Mouse (Mus musculus) Patski (cell line): ENCODE results near the gene Sumo1. TPM values are rescaled to one million over a fixed set of nuclear protein-coding genes. Genes with fewer than 3 reads are reported as not detected.

Experiments
- ATAC-seq: fragments of 100-300 bp; one replicate; pipeline ENCODE4 v1.8.0; 2021
- CTCF ChIA-PET: fragments of 350-600 bp; sonication (Branson Sonifier 250); formaldehyde crosslinking; loops from one replicate; lab custom pipeline; 2022; ENCODE audit warnings: inconsistent platforms; lab: Charles Lee
- POLR2A ChIA-PET: fragments of 350-600 bp; sonication (Branson Sonifier 250); formaldehyde crosslinking; loops from one replicate; lab custom pipeline; 2022; ENCODE audit warnings: antibody characterized with exemption, inconsistent platforms; lab: Charles Lee
- DNase-seq: peaks from one replicate; pipeline ENCODE4 v3.0.0-alpha.2; 2011; ENCODE audit warnings: low read depth, low spot score
- H3K27me3 ChIP-seq: fragments of 371-371 bp; one replicate; pipeline ENCODE4 v1.5.1; 2021
- CTCF ChIP-seq: fragments of 100-300 bp; IDR thresholded peaks from one replicate; pipeline ENCODE4 v1.5.1; 2021
- in situ Hi-C: fragments of 300-500 bp; cut with MboI; formaldehyde crosslinking; loops from 3 replicates; pipeline ENCODE4 v1.11.1; 2018; ENCODE audit warnings: low pct_unique_long_range_greater_than_20kb, mixed read lengths
- polyA plus RNA-seq: library from polyadenylated mRNA; unstranded; gene quantifications from one replicate; pipeline ENCODE4 v1.2.3, GENCODE M21; 2021

The Sumo1 gene
- polyA plus RNA-seq, 1 experiment from 2014 or later: 173 TPM

DNA sequence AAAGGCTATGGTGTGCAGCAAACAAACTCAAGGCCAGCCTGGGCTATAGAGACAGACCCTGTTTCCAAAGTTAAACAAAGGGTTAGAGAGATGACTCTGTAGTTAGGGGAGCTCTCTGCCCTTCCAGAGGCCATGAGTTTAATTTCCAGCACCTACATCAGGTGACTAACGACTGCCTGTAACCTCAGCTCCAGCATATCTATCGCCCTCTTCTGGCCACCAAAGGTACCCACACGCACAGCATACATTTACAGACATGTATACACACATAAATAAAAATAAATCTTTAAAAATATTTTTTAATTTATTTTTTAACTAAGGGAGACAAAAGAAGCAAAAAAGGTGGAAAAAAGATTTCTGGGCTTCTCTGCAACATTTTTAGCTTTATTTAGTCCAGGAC is 59.7 kb downstream of the Sumo1 start:
- in situ Hi-C loops: no loop called here
- peak; percentile 55 for TF ChIP-seq CTCF
- ATAC-seq: no peak

DNA sequence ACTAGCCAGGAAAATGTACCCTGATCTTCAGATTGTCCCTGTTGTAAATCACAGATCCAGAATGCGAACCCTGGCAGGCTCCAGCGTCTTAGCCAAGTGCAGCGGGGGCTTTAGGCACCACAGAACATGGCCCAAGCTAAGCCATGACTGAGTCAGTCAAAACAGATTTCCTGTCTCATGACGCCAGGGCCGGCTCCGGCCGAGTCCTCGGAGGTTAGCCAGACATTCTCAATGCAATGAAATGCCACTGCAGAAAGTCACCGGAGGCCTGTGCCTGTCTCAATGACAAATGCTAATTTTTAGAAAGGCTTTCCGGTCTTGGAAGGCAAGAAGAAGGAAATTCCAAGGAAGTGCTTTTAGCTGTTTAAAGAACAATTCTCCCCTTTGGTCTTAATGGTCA is 60.7 kb downstream of the Sumo1 start:
- in situ Hi-C loops: no loop called here
- ATAC-seq (no peak), DNase-seq (no peak)
- no peaks in the 10 kb centered on the region for H3K27me3 ChIP-seq
- ChIA-PET POLR2A (no interaction called here), CTCF (no interaction called here)
- TF ChIP-seq CTCF: no peak

More for the DNA sequence above, 59.7 kb downstream of the Sumo1 start:
- no peaks in the 10 kb centered on the region for H3K27me3 ChIP-seq
- DNase-seq: no peak
- POLR2A ChIA-PET: no interaction called here
- CTCF ChIA-PET: interaction anchor here (1.1 kb wide), 1 partner anchor 294 kb away, joined by 3 read pairs; no protein-coding TSS in a partner anchor

DNA sequence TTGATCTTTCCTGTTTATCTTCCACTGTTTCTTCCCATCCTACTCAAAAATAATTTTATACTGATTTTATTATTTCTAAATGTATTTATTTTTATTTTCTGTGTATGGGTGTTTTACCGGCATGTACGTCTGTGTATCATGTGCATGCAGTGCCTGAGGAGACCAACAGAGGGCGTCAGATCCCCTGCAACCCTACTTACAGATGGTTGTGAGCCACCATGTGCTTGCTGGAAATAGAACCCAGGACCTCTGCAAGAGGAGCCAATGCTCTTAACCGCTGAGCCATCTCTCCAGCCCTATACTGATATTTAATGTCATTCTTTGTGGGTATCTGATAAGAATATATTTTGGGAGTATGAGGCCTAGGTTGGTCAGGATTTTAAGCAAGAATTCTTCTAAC is 61.2 kb downstream of the Sumo1 start:
- in situ Hi-C loops: no loop called here
- POLR2A ChIA-PET: no interaction called here
- ATAC-seq (no peak), DNase-seq (no peak)
- no peaks in the 10 kb centered on the region for H3K27me3 ChIP-seq
- peak; percentile 59 for TF ChIP-seq CTCF
- CTCF ChIA-PET: no interaction called here

DNA sequence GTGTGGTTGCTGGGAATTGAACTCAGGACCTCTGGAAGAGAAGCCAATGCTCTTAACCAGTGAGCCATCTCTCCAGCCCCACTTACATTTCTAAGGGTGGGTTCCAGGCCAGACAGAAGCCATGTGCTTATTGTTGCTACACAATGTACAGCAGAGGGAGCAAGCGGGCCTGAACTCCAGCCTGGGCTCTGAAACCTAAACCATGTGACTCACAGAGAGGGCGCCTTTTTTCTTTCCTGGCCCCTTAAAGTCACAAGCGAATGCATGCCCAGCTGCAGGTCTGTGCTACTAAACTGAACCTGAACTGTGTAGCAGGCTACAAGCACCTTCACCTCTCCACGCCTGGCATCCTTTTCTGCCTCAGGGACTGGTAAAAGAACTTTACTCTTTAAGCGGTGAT is 61.7 kb downstream of the Sumo1 start:
- DNase-seq: no peak
- no peak for ATAC-seq
- peak; percentile 21 for TF ChIP-seq CTCF
- no peaks in the 10 kb centered on the region for H3K27me3 ChIP-seq
- POLR2A ChIA-PET: interaction anchor here (1.4 kb wide), 1 partner anchor 372 kb away, joined by 3 read pairs; the partner anchor contains the start of gene Als2
- CTCF ChIA-PET: no interaction called here
- in situ Hi-C loops: no loop called here

DNA sequence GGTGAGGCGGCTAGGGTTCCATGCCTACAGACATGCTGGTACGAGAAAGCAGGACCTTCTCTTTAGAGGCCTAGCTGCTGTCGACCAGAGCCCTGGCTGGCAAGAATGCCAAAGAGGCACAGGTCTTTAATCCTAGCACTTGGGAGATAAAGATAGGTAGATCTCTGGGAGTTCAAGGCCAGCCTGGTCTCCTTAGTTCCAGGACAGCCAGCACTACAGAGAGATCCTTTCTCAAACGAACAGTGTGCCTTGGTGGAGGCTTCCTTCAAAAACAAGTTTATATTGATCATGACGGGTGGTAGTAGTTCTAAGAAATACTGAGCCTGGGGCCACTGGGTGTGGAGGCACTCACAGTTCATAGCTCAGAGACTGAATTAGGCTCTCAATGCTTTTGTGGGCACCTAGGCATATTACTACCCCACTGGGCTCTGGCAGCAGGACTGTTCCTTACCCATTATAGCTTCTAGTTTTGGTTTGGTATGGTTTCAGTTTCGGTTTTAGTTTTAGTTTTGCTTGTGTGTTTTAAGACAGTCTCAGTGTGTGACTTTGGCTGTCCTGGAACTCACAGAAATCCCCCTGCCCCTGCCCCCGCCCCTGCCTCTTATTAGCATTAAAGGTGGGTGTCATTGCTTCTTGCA is 62.4 kb downstream of the Sumo1 start:
- DNase-seq (no peak), ATAC-seq (no peak)
- in situ Hi-C loops: no loop called here
- CTCF ChIA-PET: no interaction called here
- no peak for TF ChIP-seq CTCF
- POLR2A ChIA-PET: interaction anchor here (1.4 kb wide), 1 partner anchor 371 kb away, joined by 3 read pairs; the partner anchor contains the start of gene Als2
- no peaks in the 10 kb centered on the region for H3K27me3 ChIP-seq

DNA sequence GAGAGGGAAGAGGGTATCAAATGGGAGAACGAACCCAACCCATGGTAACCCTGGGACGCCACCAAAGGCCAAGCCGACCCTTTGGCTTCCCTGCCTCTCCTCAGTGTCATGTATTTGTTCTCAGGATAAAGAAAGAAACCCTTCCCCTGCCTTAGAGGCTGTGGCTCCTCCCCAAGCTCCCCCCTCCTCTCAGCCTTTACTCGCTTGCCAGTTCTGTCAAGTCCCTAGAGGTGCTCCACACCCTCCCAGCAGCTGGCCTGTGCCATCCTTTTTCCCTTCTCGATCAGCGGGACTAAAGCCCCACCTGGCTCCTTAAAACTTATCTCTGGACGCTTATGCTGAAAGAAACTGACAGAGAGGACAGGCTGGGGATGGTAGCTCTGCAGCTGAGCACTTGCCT is 63.6 kb downstream of the Sumo1 start:
- ChIA-PET CTCF (interaction anchor here (1.2 kb wide), 1 partner anchor 9 kb away, joined by 4 read pairs; no protein-coding TSS in a partner anchor), POLR2A (no interaction called here)
- no peak for TF ChIP-seq CTCF
- ATAC-seq (no peak), DNase-seq (no peak)
- in situ Hi-C loops: no loop called here
- H3K27me3 ChIP-seq: peaks cover under 1% of the 10 kb centered on the region

DNA sequence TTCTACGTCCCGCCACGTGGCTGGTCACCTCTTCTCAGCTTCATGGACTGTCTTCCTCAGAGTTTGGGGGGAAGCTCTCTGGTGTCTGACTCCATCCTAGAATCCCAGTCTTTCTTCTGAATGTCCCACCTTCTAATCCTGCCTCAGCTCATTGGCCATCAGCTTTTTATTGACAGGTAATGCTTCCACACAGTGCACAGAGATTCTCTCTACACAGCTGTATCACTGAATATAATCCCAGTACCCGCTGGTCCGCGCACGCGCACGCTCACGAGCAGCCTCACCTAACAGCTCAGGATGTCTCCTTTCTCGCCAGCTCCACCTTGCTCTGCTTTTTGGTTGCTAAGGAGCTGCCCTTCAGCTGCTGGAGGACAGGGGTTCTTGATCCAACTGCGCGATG is 64.2 kb downstream of the Sumo1 start:
- in situ Hi-C loops: no loop called here
- ChIA-PET CTCF (interaction anchor here (0.6 to 1.2 kb wide), 2 partner anchors 8 to 408 kb away, joined by 4 read pairs; no protein-coding TSS in a partner anchor), POLR2A (no interaction called here)
- ATAC-seq: no peak
- peaks cover 4% of the 10 kb centered on the region for H3K27me3 ChIP-seq
- no peak for TF ChIP-seq CTCF
- DNase-seq: no peak

DNA sequence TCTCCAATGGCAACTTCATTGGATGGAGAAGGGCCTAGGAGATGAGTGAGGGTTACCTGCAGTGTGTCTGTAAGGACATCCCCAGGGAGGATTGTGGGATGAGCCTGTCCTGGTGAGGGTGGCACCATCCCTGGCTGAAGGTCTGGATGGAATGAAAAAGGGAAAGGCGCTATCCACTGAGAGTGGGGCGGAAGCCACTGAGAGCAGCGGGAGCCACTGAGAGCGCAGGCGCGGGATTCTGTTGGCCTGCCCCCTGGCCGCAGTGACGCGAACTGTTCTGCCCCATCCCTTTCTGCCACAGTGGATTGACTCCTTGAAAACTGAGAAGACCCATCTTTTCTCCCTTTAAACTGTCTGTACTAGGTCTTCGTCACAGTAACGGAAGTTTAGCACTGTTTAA is 66.7 kb downstream of the Sumo1 start:
- H3K27me3 ChIP-seq: peaks cover 4% of the 10 kb centered on the region
- CTCF ChIA-PET: interaction anchor here (1.1 kb wide), 1 partner anchor 287 kb away, joined by 4 read pairs; no protein-coding TSS in a partner anchor
- POLR2A ChIA-PET: no interaction called here
- in situ Hi-C loops: no loop called here
- no peak for DNase-seq
- ATAC-seq: no peak
- TF ChIP-seq CTCF: no peak

DNA sequence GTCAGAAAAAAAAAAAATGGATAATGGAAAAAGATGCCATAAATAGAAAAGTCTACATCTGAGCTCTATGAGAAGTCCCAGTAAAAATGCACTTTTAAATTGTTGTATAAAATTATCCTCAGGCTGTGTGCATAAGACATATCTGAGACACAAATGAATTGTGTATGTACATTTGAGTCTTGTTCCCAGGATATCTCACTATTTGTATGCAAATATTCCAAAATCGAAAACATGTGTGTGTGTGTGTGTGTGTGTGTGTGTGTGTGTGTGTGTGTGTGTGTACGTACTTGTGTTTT is 67.3 kb downstream of the Sumo1 start:
- POLR2A ChIA-PET: no interaction called here

DNA sequence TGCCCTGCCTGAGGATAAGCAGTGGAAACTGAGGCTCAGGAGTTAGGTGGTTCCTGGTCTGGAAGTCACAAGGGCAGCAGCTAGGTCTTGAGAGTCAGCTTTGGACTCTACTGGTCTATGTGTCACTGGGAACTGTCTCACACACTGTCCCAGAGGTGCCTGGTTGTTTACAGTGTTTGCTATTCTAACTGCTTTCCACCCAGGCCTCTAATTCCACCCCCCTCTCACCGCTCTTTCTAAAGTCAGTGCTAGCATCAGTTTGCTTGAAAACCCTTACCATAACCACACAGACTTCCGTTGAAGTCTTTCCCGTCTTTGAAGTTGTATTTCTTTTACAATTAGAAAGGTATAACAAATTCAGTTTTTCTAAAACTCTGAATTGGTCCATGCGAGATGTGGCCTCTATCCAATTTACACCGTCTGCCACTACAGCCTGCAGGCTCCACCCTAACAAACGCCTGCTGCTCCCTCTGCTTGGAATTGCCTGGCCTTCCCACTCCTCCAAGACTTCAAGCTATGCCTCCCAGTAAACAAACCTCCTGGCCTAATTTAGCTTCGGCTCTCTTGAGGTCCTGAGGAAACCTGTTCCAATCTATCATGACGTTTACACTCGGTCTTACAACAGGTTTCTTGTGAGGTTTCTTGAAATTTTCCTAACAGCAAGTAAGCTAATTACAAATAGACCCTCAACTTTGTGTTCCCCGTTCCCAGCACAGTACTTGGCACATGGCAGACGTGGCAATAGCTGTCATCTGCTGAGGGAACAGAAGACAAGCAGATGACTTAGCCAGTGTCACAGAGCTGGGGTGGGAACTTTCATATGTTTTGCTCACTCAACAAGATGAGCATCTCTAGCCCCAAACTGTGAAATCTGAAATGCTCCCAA is 67.9 kb downstream of the Sumo1 start:
- in situ Hi-C loops: no loop called here

More for the DNA sequence above, 67.3 kb downstream of the Sumo1 start:
- no peak for DNase-seq
- H3K27me3 ChIP-seq: peaks cover 4% of the 10 kb centered on the region
- no peak for ATAC-seq
- in situ Hi-C loops: no loop called here
- CTCF ChIA-PET: interaction anchor here (1.1 kb wide), 1 partner anchor 286 kb away, joined by 4 read pairs; no protein-coding TSS in a partner anchor
- no peak for TF ChIP-seq CTCF

DNA sequence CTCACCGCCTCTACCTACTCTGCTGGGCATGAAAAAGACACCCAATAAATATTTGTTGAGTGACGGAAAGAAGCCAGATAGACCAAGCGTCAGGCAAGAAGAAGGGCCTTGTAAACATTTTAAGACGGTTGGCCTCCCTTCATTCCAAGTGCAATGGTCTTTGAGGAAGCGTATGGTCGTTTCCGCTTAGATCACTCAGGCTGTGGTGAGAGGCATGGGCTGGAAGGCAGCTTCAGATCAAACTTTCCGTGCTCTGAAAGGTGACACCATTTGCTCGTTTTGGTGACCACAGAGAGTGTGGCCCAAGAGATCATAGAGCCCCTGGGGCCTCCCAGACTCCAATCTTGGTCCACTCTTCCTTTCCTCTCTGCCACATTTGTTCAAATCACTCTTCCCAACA is 75.0 kb downstream of the Sumo1 start:
- CTCF ChIA-PET: no interaction called here
- DNase-seq: no peak
- in situ Hi-C loops: no loop called here
- no peak for TF ChIP-seq CTCF
- ATAC-seq: no peak
- POLR2A ChIA-PET: no interaction called here
- H3K27me3 ChIP-seq: no peaks in the 10 kb centered on the region

More for the DNA sequence above, 67.9 kb downstream of the Sumo1 start:
- POLR2A ChIA-PET: no interaction called here
- TF ChIP-seq CTCF: no peak
- CTCF ChIA-PET: interaction anchor here (0.9 to 1.1 kb wide), 2 partner anchors 11 to 286 kb away, joined by 3 to 4 read pairs; no protein-coding TSS in a partner anchor
- H3K27me3 ChIP-seq: peaks cover 4% of the 10 kb centered on the region
- ATAC-seq (no peak), DNase-seq (no peak)
